Mouse (Mus musculus): ENCODE measurements around the gene Gm12253. TPM values are rescaled to one million over a fixed set of nuclear protein-coding genes. Genes with fewer than 3 reads are reported as not detected.

Gm12253 gene
- total and polyA plus RNA-seq, 3 experiments: 109 TPM; not detected in 2

GRCm38 (mm10) chr11:58400655-58401054 lies 31.7 kb upstream of the Gm12253 start:
- no peak for TF ChIP-seq MAX (IDR thresholded peaks at IDR 0.05; ENCODE audit: low read length)
- TF ChIP-seq CHD1 (IDR thresholded peaks at IDR 0.05; ENCODE audit: low read depth, low read length): no peak
- no peak for TF ChIP-seq USF2 (IDR thresholded peaks at IDR 0.05; ENCODE audit: borderline replicate concordance in 1 of 2, insufficient read depth in 1 of 2, low read depth in 1 of 2, low read length in 2 of 2)
- no peak for TF ChIP-seq ZNF384 (IDR thresholded peaks at IDR 0.05; ENCODE audit: low read depth, low read length)
- TF ChIP-seq E2F4 (IDR thresholded peaks at IDR 0.05; ENCODE audit: borderline replicate concordance, low read depth, low read length): no peak
- TF ChIP-seq EP300 (IDR thresholded peaks at IDR 0.05; ENCODE audit: low read depth in 1 of 2, low read length in 2 of 2): no peak
- TF ChIP-seq HCFC1 (IDR thresholded peaks at IDR 0.05; ENCODE audit: low read depth, low read length): no peak
- TF ChIP-seq MAFK (IDR thresholded peaks at IDR 0.05; ENCODE audit: borderline replicate concordance, low read depth, low read length): no peak
- TF ChIP-seq SMC3 (IDR thresholded peaks at IDR 0.05; ENCODE audit: low read depth, low read length): no peak
- Histone ChIP-seq H3K9me3 (replicated peaks; ENCODE audit: insufficient read depth, low read length) (no peaks in the 10 kb centered on the region), H3K4me3 (ENCODE audit: control insufficient read depth in 1 of 2, insufficient read depth in 1 of 2, low read depth in 2 of 2, low read length in 2 of 2) (no peak overlapping the region), H3K27me3 (ENCODE audit: control insufficient read depth in 1 of 2, insufficient read depth in 2 of 2, low read length in 2 of 2) (0 out of 4 replicates have a peak, but pooled peaks cover 0 to 3% of the 10 kb centered on the region in 2 experiments), H3K36me3 (ENCODE audit: control insufficient read depth in 1 of 2, insufficient read depth in 2 of 2, low read length in 2 of 2) (no peaks in the 10 kb centered on the region), H3K4me1 (ENCODE audit: control insufficient read depth in 1 of 2, insufficient read depth in 2 of 2, low read length in 2 of 2) (no peaks in the 10 kb centered on the region), H3K27ac (ENCODE audit: control insufficient read depth, low read depth, low read length) (no peak overlapping the region), H3K79me2 (ENCODE audit: control insufficient read depth, insufficient read depth, low read length, poor library complexity) (no peaks in the 10 kb centered on the region), H3K9ac (ENCODE audit: control insufficient read depth, low read depth, low read length, poor library complexity, severe bottlenecking) (no peak overlapping the region)
- DNase-seq (ENCODE audit: low read depth, low spot score): no peak

- Histone ChIP-seq H3K4me1 (ENCODE audit: control insufficient read depth in 1 of 2, insufficient read depth in 2 of 2, low read length in 2 of 2) (peaks cover 0 to 2% of the 10 kb centered on the region in 2 experiments; a peak in 1 of 4 replicates), H3K4me3 (ENCODE audit: control insufficient read depth in 1 of 2, insufficient read depth in 1 of 2, low read depth in 2 of 2, low read length in 2 of 2) (no peak overlapping the region), H3K9me3 (replicated peaks; ENCODE audit: insufficient read depth, low read length) (no peaks in the 10 kb centered on the region), H3K79me2 (ENCODE audit: control insufficient read depth, insufficient read depth, low read length, poor library complexity) (no peaks in the 10 kb centered on the region), H3K9ac (ENCODE audit: control insufficient read depth, low read depth, low read length, poor library complexity, severe bottlenecking) (no peak overlapping the region), H3K36me3 (ENCODE audit: control insufficient read depth in 1 of 2, insufficient read depth in 2 of 2, low read length in 2 of 2) (no peaks in the 10 kb centered on the region), H3K27ac (ENCODE audit: control insufficient read depth, low read depth, low read length) (no peak overlapping the region), H3K27me3 (ENCODE audit: control insufficient read depth in 1 of 2, insufficient read depth in 2 of 2, low read length in 2 of 2) (peaks cover 1 to 3% of the 10 kb centered on the region in 2 experiments; a peak in 1 of 4 replicates)
- no peak for TF ChIP-seq TAL1 (IDR thresholded peaks at IDR 0.05; ENCODE audit: low read length)
- TF ChIP-seq ZNF384 (IDR thresholded peaks at IDR 0.05; ENCODE audit: low read depth, low read length): no peak
- no peak for TF ChIP-seq MAFK (IDR thresholded peaks at IDR 0.05; ENCODE audit: borderline replicate concordance, low read depth, low read length)
- no peak for TF ChIP-seq GATA1 (IDR thresholded peaks at IDR 0.05; ENCODE audit: low read depth, low read length)
- no peak for TF ChIP-seq E2F4 (IDR thresholded peaks at IDR 0.05; ENCODE audit: borderline replicate concordance, low read depth, low read length)
- TF ChIP-seq GABPA (IDR thresholded peaks at IDR 0.05; ENCODE audit: low read depth, low read length): no peak
- DNase-seq (ENCODE audit: low read depth, low spot score): no peak
Measured at GRCm38 (mm10) chr11:58408066-58408465, 24.3 kb upstream of the Gm12253 start.

- Histone ChIP-seq H3K4me1 (ENCODE audit: control insufficient read depth in 1 of 2, insufficient read depth in 2 of 2, low read length in 2 of 2) (no peaks in the 10 kb centered on the region), H3K79me2 (ENCODE audit: control insufficient read depth, insufficient read depth, low read length, poor library complexity) (no peaks in the 10 kb centered on the region), H3K27ac (ENCODE audit: control insufficient read depth, low read depth, low read length) (no peak overlapping the region), H3K9me3 (replicated peaks; ENCODE audit: insufficient read depth, low read length) (no peaks in the 10 kb centered on the region), H3K36me3 (ENCODE audit: control insufficient read depth in 1 of 2, insufficient read depth in 2 of 2, low read length in 2 of 2) (no peaks in the 10 kb centered on the region), H3K9ac (ENCODE audit: control insufficient read depth, low read depth, low read length, poor library complexity, severe bottlenecking) (no peak overlapping the region), H3K27me3 (ENCODE audit: control insufficient read depth in 1 of 2, insufficient read depth in 2 of 2, low read length in 2 of 2) (peaks cover 5 to 21% of the 10 kb centered on the region in 2 experiments), H3K4me3 (ENCODE audit: control insufficient read depth in 1 of 2, insufficient read depth in 1 of 2, low read depth in 2 of 2, low read length in 2 of 2) (no peak overlapping the region)
- TF ChIP-seq ETS1 (IDR thresholded peaks at IDR 0.05; ENCODE audit: low read depth, low read length) (no peak), ELF1 (IDR thresholded peaks at IDR 0.05; ENCODE audit: low read depth, low read length) (no peak), RCOR1 (IDR thresholded peaks at IDR 0.05; ENCODE audit: low read depth, low read length) (no peak), ZMIZ1 (IDR thresholded peaks at IDR 0.05; ENCODE audit: low read depth, low read length) (no peak), USF2 (IDR thresholded peaks at IDR 0.05; ENCODE audit: borderline replicate concordance in 1 of 2, insufficient read depth in 1 of 2, low read depth in 1 of 2, low read length in 2 of 2) (no peak)
- no peak for DNase-seq (ENCODE audit: low read depth, low spot score)
Measured at GRCm38 (mm10) chr11:58418336-58418735, 14.0 kb upstream of the Gm12253 start.

Data from MEL (cell line).